Mouse (Mus musculus): ENCODE results near the gene Slc26a10.

- TF ChIP-seq POLR2A (IDR thresholded peaks at IDR 0.05; ENCODE audit: insufficient read depth, low read depth, low read length) (no peak), CTCF (IDR thresholded peaks at IDR 0.05; ENCODE audit: insufficient read depth, low read depth, low read length) (no peak)
These were observed 39.5 kb downstream of the Slc26a10 start for GRCm38 (mm10) chr10:127140971-127141370.

All from olfactory bulb, adult 2 months (tissue).